Mouse (Mus musculus) urinary bladder, postnatal 10 days (tissue): ENCODE data around the gene Sdccag8.

Source experiments
- DNase-seq: peaks from one replicate; pipeline ENCODE4 v3.0.0; 2022; ENCODE audit warnings: low spot score

Sdccag8 gene

DNA sequence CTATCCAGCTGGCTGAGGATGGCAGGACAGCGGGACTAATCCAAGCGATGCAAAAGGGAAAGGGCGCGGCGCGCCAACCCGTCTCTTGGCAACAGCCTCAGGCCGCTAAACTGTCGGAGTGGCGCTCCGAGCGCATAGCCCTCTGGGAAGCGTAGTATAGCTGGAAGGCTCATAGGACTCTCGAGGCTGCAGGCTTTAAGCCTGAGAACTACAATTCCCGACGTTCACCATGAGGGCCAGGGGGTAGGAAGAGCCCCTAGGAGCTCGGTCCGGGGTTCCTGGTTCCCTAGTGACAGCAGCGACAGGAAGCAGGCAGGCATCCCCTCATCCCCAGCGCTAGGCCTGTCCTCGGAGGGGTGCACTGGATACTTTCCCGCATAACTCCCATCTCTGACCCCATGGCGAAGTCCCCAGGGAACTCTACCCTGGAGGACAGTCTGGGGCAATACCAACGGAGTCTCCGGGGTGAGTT lies at the start of gene Sdccag8:
Gene Sdccag8, plus strand, starts transcription at position 70 of the 472 bp plus-strand sequence.
- peak; percentile 69 for DNase-seq

DNA sequence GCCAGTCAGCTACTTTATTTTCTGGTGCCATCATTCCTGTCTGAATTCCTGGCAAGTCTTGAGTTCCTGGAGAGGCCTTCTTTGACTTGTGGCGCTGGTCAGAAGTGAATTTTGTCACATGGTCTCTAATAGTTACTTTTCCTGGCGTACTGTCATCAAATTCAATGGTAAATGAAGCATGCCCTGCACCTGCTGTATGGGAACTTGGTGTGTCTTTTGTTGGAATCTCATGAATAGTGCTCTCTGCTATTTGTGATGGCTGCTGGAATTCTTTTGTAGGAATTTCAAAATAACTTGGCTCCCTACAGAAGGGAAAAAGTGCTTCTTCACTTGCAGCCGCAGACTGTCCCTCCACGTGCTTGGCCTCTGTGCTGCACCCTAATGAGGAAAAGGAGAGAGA lies 39.9 kb upstream of the Sdccag8 start:
- DNase-seq: no peak

DNA sequence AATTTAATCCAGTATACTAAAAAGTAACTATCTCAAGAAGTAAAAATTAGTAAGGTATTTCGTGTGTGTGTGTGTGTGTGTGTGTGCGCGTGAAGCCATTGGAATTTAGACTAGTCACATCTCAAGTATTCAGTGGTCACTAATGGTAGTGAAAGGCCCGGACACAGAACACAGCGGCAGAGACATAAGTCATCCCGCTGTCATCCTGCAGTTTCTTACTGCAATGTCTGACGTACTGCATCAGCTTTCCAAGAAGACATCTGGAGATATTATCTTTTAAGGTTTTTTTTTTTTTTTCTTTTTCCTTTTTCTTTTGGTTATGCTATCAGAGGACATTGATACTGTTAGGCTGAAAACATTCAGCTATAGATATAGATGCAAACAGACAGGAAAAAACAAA lies 25.1 kb upstream of the Sdccag8 start:
- DNase-seq: no peak

DNA sequence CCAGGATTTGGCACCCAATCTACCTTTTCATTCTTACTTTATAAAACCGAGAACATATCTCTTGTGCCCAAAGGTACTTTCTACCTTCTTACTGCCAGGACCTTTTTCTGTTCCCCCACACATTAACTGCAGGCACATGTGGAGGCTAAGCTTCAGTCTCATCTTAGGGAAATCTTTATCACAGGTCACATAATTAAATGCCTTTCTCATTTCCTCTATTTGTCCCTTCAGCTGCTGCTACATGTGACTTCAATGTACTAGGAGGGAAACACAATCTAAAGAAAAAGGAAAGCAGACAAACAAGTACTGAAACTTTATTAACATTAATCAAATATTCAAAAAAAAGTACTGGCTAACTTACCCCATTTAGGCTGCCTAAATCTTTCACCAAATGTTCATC lies 22.3 kb upstream of the Sdccag8 start:
- DNase-seq: no peak

DNA sequence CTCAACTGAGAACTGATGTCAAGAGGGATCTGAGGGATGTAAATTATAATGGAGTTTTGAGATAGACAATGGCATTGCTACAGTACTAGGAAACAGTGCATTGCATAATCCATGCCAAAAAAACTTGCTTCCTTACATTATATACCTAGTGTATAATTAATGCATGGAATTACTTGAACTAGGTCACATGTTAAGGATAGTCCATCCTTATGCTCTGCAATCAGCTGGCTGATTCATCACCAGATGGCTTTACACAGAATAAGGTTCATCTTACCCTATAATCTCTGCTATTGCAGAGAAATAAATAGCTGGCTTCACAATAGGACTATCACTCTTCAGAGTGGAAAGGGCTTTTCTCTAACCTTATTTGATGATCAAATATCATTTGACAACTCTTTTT lies 15.8 kb upstream of the Sdccag8 start:
- DNase-seq: no peak

DNA sequence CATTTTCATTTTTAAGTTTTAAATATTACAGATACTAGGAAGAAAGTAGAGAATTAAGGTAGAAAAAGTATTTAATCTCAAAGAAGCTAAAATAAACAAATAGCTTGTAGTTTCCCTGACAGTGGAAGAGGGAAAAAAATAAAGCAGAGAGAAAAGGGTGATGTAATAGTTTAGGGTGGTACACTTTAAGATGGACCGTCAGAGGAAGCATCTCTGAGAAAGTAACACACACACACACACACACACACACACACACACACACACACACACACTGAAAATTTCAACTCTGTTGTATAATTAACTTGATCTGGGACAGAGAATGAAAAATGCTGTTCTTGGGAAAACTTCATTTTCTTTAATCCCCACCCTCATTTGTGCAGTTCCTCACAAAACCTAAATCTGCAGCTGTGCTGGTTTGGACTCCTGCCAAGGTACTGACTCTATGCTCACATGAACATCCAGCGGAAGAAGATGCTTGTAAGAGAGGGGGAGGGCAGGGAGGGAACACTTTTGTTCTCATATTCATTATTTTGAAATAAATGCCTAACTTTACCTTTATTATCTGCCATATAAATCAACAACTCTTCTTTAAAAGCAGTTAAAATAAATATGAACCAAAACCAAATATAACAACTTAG lies 13.6 kb upstream of the Sdccag8 start:
- no peak for DNase-seq

DNA sequence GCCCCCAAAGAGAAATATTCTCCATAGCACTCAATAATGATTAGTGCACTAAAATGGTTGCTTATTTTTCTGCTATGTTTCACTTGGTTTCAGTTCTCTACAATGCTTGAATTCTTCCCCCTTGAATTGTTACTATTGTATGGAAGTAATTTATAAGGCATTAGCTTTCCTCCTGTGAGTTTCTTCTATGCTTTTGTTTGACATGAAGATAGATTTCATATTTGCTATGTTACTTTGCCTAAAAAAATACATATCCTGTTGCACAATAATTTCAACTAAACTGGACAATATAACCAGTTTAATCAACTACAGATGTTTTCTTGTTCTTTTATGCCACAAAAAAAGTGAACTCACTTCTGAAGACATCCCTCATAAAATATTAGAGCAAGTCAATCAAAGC lies 4.3 kb upstream of the Sdccag8 start:
- DNase-seq: no peak

DNA sequence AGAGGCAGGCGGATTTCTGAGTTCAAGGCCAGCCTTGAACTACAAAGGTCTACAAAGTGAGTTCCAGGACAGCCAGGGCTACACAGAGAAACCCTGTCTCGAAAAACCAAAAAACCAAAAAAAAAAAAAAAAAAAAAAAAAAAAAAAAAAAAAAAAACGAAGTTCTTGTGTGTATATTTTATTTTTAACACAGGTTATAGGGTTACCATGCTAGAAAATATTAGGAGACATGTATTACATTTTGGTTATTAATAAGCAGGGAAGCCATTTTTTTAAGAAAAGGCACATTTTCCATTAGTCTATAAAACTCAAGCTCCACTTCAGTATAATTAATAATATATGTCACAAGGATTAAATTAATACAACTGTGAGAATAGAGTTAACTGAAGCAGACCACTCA lies 2.6 kb upstream of the Sdccag8 start:
- DNase-seq: no peak

DNA sequence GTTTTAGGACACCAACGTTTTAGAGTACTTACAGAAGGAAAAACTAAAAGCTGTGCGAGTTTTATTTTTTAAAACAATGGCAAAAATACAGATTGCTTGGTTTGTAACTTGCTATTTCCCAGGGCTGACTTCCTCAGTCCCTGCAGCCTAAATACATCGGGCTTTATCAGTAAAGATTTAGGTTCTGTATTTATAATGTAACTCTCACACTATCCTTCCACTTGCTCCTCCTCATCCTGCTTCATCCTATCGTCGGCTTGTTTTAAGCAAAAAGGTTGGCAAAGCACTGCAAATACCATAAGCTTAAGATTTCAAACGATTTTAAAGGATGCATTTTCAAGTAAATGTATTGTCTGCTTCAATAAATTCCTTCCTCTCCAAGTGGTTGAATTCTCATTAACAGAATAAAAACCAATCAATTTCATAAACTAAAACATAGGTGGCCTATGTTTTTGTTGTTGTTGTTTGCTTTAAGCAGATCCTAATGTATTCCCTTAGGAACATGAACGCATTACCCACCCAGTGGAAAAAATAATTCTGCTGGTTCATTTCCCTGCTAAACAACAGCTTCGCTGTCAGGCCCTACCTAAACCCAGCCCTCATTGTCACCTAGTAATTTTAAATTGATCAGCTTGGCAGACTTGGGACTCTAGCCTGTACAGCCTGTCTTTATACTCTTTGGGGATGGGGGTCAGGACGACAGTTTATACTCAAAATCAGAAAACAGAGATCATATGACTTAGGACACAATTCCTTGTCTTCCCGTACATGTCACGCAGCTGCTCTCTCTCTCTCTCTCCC lies 1.8 kb upstream of the Sdccag8 start:
- no peak for DNase-seq

DNA sequence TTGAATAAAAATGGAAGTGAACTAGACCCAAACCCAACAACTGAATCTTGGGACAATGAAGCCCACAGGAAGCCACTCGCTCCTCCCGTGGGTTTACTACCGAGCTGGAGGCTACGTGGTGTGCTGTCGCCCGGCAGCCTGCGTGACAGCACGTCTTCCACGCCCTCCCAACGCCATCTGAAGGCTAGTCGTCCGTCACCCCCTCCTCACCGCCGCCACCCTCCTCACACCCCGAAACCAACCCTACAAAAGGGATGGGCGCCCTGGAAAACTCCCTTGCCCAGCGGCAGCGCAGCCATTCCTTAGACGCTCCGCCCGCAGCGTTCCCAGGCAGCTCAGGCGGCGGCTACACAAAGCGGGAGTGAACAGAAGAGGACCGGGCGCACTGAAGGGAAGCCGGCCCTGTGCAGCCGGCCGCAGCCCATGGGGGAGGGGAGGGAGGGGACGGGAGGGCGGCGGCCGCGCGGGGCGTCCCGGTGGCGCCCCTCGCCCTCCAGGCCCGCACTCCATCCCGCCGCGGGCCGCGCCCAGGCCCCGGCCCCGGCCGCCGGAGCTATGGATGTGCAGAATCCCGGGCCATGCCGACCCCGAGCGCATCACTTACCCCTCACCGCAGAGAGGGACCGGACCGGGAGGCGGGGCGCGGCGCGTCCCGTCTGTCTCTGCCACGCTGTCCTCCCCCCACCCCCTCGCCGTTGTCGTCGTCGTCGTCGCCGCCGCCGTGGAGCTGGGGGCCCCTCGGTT lies 996 bp upstream of the Sdccag8 start:
- no peak for DNase-seq

DNA sequence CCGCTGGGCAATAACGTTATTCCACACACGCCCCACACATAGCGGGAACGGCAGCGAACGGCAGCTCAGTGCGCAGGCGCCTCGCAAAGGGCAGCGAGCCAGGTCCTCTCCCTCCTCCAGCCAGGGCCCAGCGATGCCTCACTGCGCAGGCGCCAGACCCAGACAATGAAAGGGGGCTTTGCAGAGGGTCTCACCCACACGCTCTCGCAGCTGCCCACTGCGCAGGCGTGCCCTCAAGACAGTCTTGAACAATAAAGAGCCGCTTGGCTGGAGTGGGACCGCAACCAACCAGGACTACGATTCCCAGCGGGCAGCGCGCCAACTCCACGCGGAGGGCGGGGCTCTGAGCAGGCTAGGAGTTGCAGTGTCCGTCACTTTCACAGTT lies 432 bp upstream of the Sdccag8 start, which contains the start of gene Cep170:
Gene Cep170, minus strand, starts transcription at position 32 of the 385 bp plus-strand sequence.
- DNase-seq: peak; percentile 86

DNA sequence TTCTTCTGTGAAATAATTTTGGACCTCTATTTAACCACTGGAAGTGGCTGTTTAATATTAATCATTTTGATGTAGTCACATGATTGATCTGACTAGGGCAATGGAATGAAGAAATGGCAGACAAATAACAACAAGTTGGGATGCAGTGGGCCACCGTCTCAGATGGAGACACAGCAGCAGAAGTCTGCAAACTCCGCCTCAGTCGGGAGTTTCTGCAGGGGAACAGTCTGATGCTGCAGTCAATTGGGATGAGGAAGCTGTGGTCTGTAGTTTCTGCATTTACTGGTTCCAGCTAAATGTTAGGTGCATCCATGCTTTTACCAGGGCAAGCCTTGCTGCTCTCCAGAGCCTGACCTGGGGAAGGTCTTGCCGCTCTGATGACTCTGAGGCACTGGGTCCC lies 2.3 kb downstream of the Sdccag8 start:
- no peak for DNase-seq

DNA sequence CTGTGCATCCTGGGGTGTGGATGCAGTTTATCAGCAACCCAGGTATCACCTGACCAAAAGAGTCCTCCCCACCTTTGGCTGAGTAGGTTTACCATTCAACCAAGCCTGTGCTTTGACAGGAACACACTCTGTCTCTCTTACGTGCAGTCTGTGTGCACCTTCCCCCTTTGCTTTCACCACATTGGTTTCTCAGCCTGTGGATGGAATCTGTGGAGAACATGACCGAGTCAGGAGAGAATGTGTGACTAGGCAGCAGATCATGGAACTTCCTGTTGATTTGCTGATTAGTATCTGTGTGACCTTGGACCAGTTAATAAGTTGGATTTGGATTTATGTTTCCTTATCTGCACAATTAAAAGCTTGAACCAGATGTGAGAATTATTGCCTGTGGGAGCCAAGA lies 3.7 kb downstream of the Sdccag8 start:
- DNase-seq: no peak

DNA sequence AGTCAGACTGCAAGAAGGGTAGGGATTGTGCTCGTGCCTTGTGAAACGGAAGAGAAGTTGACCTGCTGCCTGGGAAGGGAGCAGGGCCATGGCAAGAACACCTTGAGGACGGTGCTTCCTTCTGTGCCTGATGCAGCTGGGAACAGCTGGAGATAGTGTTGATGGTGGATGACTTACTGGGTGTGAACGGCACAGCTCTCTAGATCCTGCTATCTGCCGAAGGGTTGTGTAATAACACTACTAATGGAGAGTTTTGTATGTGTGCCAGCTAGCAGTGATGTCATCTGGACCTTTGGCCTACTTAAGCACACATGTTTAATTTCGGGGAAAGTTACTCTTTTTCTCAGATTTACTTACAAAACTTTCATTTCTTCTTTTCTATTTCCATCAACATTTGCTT lies 4.3 kb downstream of the Sdccag8 start:
- no peak for DNase-seq

DNA sequence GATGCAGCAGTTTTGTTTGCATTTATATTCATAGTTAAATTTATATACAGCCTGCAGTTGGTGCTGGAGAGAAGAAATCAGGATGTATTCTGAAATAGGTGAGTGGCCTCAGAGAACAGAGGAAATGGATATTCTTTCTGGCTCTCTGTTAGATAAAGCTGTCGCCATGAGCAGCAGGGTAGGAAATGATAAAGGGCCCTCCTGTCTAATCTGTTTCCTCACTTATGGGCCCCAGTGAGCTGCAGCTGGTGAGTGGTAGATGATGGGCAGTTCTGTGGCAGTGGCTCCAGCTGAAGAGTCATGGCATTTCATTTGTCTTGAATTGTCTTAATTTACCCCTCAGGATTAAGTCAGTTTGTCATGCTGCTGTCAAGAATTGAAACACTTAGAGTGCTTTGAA lies 7.5 kb downstream of the Sdccag8 start:
- DNase-seq: no peak

DNA sequence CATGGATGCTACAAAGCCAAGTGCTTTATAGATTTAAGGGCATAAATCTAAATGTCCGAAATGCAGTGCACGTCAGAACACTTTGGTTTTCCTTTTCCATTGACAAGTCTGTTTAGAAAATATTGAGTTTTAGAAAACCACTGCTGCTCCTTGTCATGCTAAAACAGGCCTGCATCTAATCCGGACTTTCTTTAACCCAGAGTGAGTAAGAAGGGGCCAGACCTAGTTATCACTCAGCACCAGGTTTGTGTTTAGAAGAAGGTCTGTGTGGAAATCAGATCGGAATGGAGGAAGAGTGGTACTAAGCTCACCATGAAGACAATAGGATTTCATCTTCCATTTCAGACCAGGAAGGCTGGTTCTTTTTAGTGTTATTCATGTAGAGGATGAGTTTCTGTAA lies 8.5 kb downstream of the Sdccag8 start:
- no peak for DNase-seq

DNA sequence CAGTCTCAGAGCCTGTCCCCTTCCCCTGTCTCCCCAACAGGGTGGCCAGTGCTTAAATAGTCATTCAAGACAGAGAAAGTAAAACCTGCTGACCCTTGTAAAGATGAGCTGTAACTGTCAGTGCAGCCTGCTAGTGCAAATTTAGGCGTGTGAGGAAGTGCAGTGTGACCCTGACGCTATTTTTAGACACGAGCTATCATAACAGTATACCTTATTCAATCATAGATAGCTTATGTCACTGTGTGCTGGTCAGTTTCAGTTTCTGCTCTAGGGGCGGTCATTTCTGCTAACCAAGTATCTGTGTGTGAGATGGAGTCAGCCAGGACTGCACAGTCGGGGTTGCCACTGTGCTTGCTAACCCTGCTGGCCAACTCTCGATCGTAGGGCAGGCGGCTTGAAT lies 9.4 kb downstream of the Sdccag8 start:
- no peak for DNase-seq

DNA sequence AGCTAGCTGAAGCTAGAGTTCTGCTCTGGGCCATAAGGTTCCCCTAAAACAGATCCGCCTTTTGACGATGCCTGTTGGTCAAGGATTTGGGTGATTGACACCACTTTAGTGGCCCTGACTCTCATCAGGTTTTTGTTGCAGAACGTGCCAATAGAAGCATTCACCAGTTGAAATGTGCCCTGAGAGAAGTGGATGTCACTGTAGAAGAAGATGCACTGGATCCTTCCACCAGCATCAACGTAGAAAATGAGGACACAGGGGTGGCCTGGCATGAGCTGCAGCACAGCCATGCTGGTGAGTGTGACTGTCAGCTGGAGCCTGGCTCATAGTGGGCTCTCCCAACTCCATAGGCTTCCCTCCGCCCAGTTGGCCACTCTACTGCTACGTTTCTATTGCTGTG lies 10.2 kb downstream of the Sdccag8 start:
- no peak for DNase-seq

DNA sequence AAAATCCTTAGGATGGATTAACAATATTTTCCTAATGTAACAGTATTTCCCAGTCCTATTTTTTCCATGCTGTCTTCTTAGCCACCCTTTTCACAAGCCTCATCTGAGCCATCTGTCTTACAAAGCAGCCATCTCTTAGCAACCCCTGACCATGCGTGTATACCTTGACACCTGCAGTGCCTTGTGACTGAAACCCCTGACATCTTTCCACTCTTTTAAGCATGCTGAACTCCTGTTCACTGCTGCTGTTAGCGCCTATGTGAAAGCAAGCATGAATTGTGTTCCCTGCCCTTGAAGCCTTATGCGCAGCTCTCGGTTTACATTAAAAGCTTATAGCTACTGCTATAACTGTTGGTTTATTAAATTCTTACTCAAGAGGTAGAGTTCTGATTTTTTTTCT lies 10.6 kb downstream of the Sdccag8 start:
- no peak for DNase-seq

DNA sequence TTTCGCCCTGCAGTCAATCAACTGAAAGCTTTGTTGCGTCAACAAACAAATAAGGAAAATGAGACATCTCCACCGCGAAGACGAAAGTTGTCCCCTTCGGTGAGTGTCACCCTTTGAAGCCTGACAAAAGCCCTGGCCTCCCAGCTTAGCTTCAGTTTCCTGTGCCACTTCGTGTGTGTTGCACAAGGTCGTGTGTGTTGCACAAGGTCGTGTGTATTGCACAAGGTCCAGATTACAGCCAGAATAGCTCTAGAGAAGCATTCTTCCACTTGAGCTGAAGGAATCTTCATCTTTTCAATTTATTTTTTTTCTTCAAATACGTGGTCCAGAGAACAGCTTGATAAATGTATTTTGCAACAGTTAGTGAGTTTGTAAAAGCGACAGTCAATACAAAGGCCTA lies 11.7 kb downstream of the Sdccag8 start:
- no peak for DNase-seq

DNA sequence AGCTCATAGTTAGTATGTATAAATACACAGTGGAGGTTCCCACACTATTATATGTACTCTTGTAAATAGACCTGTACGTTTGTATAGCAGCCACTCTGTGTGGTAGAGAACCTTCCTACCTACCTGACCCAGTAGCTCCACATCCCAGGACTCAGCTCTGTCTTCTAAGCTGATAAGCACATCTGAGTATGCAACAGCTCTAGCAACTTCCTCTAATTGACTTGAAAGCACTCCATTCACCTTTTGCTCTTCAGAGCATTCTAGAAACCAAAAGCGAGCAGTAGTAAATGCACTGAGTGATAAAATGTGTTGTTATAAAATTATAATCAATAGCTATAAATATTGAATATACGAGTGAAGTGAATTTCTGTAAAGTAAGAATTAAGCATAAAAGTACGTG lies 12.5 kb downstream of the Sdccag8 start:
- DNase-seq: no peak

DNA sequence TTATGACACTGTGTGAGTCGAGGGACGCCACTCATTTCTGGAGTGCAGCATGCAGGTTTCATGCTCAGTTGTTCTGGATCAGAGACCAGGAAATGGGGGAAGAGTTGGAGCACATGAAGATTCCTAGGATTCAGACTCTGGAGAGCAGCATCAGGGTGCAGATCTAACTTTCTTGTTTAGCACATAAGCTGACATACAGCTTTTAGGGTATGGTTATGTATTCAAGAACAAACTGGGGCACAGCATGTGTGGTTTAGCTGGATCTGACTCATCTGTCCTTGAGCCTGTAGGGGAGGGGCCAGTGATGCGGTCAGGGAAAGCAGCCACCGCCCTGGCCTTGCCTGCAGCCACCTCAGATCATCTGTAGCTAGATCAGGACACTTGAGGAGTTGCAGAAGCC lies 12.9 kb downstream of the Sdccag8 start:
- no peak for DNase-seq

DNA sequence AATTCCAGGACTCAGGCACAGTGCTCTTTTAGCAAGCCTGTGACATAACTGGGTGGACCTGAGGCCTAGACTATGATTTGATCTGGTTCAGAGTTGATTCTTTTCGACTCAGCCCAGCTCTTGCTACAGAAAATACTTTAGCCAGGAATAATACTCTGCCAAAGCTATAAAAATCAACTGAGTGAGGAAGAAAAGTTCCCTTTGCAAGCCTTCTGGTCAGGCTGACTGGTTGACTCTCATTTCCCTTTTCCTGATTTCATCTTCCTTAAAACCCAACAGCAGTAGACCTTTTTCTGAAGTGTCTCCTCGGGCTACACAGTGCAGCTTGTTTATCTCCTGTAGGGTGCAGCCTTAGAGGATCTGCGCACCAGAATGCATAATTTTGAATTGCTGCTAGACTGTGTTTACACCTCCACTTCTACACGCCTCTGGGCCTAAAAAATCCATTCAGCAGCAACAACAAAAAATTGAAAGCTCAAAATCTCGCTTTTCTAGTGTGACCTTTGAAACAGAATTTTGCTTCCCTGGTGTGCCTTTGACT lies 13.6 kb downstream of the Sdccag8 start:
- DNase-seq: no peak
